Mouse (Mus musculus) heart, embryonic 11.5 days (tissue): ENCODE results near the gene Sh3bgrl2. TPM values are rescaled to one million over a fixed set of nuclear protein-coding genes. Genes with fewer than 3 reads are reported as not detected.

Source experiments
- ATAC-seq: fragments of 200-750 bp; cut with Nextera tagmentation; replicated peaks from 2 replicates; pipeline ENCODE4 v1.8.0; 2017; ENCODE audit warnings: moderate library complexity; ENCODE audit not compliant: insufficient number of reproducible peaks, low FRiP score, low TSS enrichment
- H3K27ac ChIP-seq: fragments of 300-500 bp; sonication (generic); 2 replicates; pipeline ENCODE4 v1.5.1; 2014; ENCODE audit warnings: mild to moderate bottlenecking, low read depth, low read length
- H3K27me3 ChIP-seq: fragments of 300-500 bp; sonication (generic); 2 replicates; pipeline ENCODE4 v1.6.1; 2014; ENCODE audit warnings: mild to moderate bottlenecking, low read length, mixed read lengths; ENCODE audit not compliant: control insufficient read depth, insufficient read depth
- H3K36me3 ChIP-seq: fragments of 300-500 bp; sonication (generic); 2 replicates; pipeline ENCODE4 v1.6.1; 2014; ENCODE audit warnings: mild to moderate bottlenecking, low read length, moderate library complexity, mixed read lengths; ENCODE audit not compliant: control insufficient read depth, insufficient read depth
- H3K4me1 ChIP-seq: fragments of 300-500 bp; sonication (generic); 2 replicates; pipeline ENCODE4 v1.6.1; 2014; ENCODE audit warnings: low read length; ENCODE audit not compliant: control insufficient read depth, insufficient read depth
- H3K4me2 ChIP-seq: fragments of 300-500 bp; sonication (generic); 2 replicates; pipeline ENCODE4 v1.6.1; 2014; ENCODE audit warnings: mild to moderate bottlenecking, moderate library complexity
- H3K4me3 ChIP-seq: fragments of 300-500 bp; sonication (generic); 2 replicates; pipeline ENCODE4 v1.5.1; 2014; ENCODE audit warnings: low read depth, low read length
- H3K9ac ChIP-seq: fragments of 300-500 bp; sonication (generic); 2 replicates; pipeline ENCODE4 v1.6.1; 2014; ENCODE audit warnings: mild to moderate bottlenecking, low read depth, low read length, moderate library complexity
- H3K9me3 ChIP-seq: fragments of 300-500 bp; sonication (generic); replicated peaks from 2 replicates; pipeline ENCODE4 v1.6.1; 2016; ENCODE audit warnings: low read length; ENCODE audit not compliant: control insufficient read depth
- WGBS: fragments of 180-500 bp; shearing (Covaris S2); extraction: QIAGEN DNeasy Blood & Tissue Kit; methylation state at CpG from one replicate; pipeline ENCODE4 v1.1.7; 2014; ENCODE audit not compliant: insufficient replicate concordance; 5-methylcytosine and 5-hydroxymethylcytosine counted together
- polyA plus RNA-seq: library from polyadenylated mRNA; unstranded; fragments of >200 nt; fragmentation: Nextera tagmentation; extraction: Ambion mirVana; gene quantifications from 2 replicates; pipeline ENCODE4 v1.2.1, GENCODE M21; 2014

Gene Sh3bgrl2
- polyA plus RNA-seq, 1 experiment from 2014 or later, result 22.4 TPM

- no peak for ATAC-seq
- 54% methylated on average over 5 of the region's 5 CpGs for whole genome bisulfite sequencing
Measured at GRCm38 (mm10) chr9:83624193-83624592, 76.1 kb downstream of the Sh3bgrl2 start.

GRCm38 (mm10) chr9:83625085-83625484, 77.0 kb downstream of the Sh3bgrl2 start:
- no peak for ATAC-seq
- H3K4me1 ChIP-seq, result 0 out of 2 replicates have a peak, but pooled peaks cover 2% of the 10 kb centered on the region
- 73% methylated on average over 5 of the region's 5 CpGs for WGBS
- H3K9me3 ChIP-seq, result no peaks in the 10 kb centered on the region
- no peak overlapping the region for H3K27ac ChIP-seq
- no peaks in the 10 kb centered on the region for H3K27me3 ChIP-seq
- no peak overlapping the region for H3K4me2 ChIP-seq
- H3K9ac ChIP-seq, result no peak overlapping the region
- no peaks in the 10 kb centered on the region for H3K36me3 ChIP-seq
- no peak overlapping the region for H3K4me3 ChIP-seq

More at GRCm38 (mm10) chr9:83624193-83624592, 76.1 kb downstream of the Sh3bgrl2 start:
- no peak overlapping the region for H3K4me2 ChIP-seq
- H3K9ac ChIP-seq, result no peak overlapping the region
- H3K4me3 ChIP-seq, result no peak overlapping the region
- 0 out of 2 replicates have a peak, but pooled peaks cover 2% of the 10 kb centered on the region for H3K4me1 ChIP-seq
- H3K36me3 ChIP-seq, result no peaks in the 10 kb centered on the region
- H3K9me3 ChIP-seq, result no peaks in the 10 kb centered on the region
- H3K27ac ChIP-seq, result no peak overlapping the region
- H3K27me3 ChIP-seq, result no peaks in the 10 kb centered on the region

- WGBS, result 31% methylated on average over 19 of the region's 19 CpGs
- ATAC-seq, result no peak
Measured at GRCm38 (mm10) chr9:83628669-83629612, 80.8 kb downstream of the Sh3bgrl2 start.

GRCm38 (mm10) chr9:83630341-83630740, 82.2 kb downstream of the Sh3bgrl2 start:
- WGBS, result 78% methylated on average over 6 of the region's 6 CpGs
- Histone ChIP-seq H3K9ac (no peak overlapping the region), H3K27ac (no peak overlapping the region), H3K4me2 (no peak overlapping the region), H3K4me1 (0 out of 2 replicates have a peak, but pooled peaks cover 2% of the 10 kb centered on the region), H3K9me3 (no peaks in the 10 kb centered on the region), H3K4me3 (no peak overlapping the region), H3K36me3 (no peaks in the 10 kb centered on the region), H3K27me3 (no peaks in the 10 kb centered on the region)
- no peak for ATAC-seq

More at GRCm38 (mm10) chr9:83628669-83629612, 80.8 kb downstream of the Sh3bgrl2 start:
- Histone ChIP-seq H3K4me1 (0 out of 2 replicates have a peak, but pooled peaks cover 2% of the 10 kb centered on the region), H3K27me3 (no peaks in the 10 kb centered on the region), H3K9me3 (no peaks in the 10 kb centered on the region), H3K4me3 (no peak overlapping the region), H3K4me2 (peak overlapping the region; percentile 43), H3K9ac (no peak overlapping the region), H3K27ac (no peak overlapping the region), H3K36me3 (no peaks in the 10 kb centered on the region)

GRCm38 (mm10) chr9:83631920-83632319, 83.8 kb downstream of the Sh3bgrl2 start:
- Histone ChIP-seq H3K27ac (no peak overlapping the region), H3K4me2 (no peak overlapping the region), H3K4me1 (0 out of 2 replicates have a peak, but pooled peaks cover 2% of the 10 kb centered on the region), H3K9ac (no peak overlapping the region), H3K4me3 (no peak overlapping the region), H3K27me3 (no peaks in the 10 kb centered on the region), H3K36me3 (no peaks in the 10 kb centered on the region), H3K9me3 (no peaks in the 10 kb centered on the region)
- 64% methylated on average over 5 of the region's 5 CpGs for WGBS
- ATAC-seq, result no peak

GRCm38 (mm10) chr9:83634703-83635102, 86.6 kb downstream of the Sh3bgrl2 start:
- no peak overlapping the region for H3K9ac ChIP-seq
- H3K9me3 ChIP-seq, result no peaks in the 10 kb centered on the region
- H3K36me3 ChIP-seq, result no peaks in the 10 kb centered on the region
- H3K27me3 ChIP-seq, result no peaks in the 10 kb centered on the region
- no peak overlapping the region for H3K4me3 ChIP-seq
- no peaks in the 10 kb centered on the region for H3K4me1 ChIP-seq
- WGBS, result 52% methylated on average over 3 of the region's 3 CpGs
- ATAC-seq, result no peak
- no peak overlapping the region for H3K4me2 ChIP-seq
- H3K27ac ChIP-seq, result no peak overlapping the region

GRCm38 (mm10) chr9:83635997-83636396, 87.9 kb downstream of the Sh3bgrl2 start:
- H3K4me1 ChIP-seq, result no peaks in the 10 kb centered on the region
- no peaks in the 10 kb centered on the region for H3K36me3 ChIP-seq
- H3K4me2 ChIP-seq, result 0 out of 2 replicates have a peak overlapping the region, but pooled peaks have one; percentile 2
- H3K27me3 ChIP-seq, result no peaks in the 10 kb centered on the region
- H3K27ac ChIP-seq, result no peak overlapping the region
- no peak overlapping the region for H3K9ac ChIP-seq
- no peaks in the 10 kb centered on the region for H3K9me3 ChIP-seq
- no peak overlapping the region for H3K4me3 ChIP-seq
- WGBS, result 21% methylated on average over 7 of the region's 7 CpGs
- no peak for ATAC-seq

- Histone ChIP-seq H3K4me2 (no peak overlapping the region), H3K27ac (no peak overlapping the region), H3K9me3 (no peaks in the 10 kb centered on the region), H3K4me1 (0 out of 2 replicates have a peak, but pooled peaks cover 2% of the 10 kb centered on the region), H3K36me3 (no peaks in the 10 kb centered on the region), H3K4me3 (no peak overlapping the region), H3K27me3 (no peaks in the 10 kb centered on the region), H3K9ac (no peak overlapping the region)
- WGBS, result 36% methylated on average over 4 of the region's 4 CpGs
- ATAC-seq, result no peak
Measured at GRCm38 (mm10) chr9:83643139-83643538, 95.0 kb downstream of the Sh3bgrl2 start.
